Mouse (Mus musculus) cerebellum, adult 2 months (tissue): ENCODE results near the gene Tnxb.
"Not testable (repeated sequence)": the region's sequence is repeated elsewhere in the genome, so short reads cannot be mapped to it uniquely, and the experiment has no call there.

Experiments
- CTCF ChIP-seq: fragments of 200-500 bp; IDR thresholded peaks from 2 replicates; pipeline ENCODE4 v1.5.1; 2011; ENCODE audit warnings: low read depth, mild to moderate bottlenecking, control low read depth, low read length, moderate library complexity, borderline replicate concordance; ENCODE audit not compliant: insufficient read depth
- POLR2A ChIP-seq: fragments of 200-500 bp; IDR thresholded peaks from 2 replicates; pipeline ENCODE4 v1.6.1; 2011; ENCODE audit warnings: low read length, control low read depth, borderline replicate concordance; ENCODE audit not compliant: insufficient read depth

DNA sequence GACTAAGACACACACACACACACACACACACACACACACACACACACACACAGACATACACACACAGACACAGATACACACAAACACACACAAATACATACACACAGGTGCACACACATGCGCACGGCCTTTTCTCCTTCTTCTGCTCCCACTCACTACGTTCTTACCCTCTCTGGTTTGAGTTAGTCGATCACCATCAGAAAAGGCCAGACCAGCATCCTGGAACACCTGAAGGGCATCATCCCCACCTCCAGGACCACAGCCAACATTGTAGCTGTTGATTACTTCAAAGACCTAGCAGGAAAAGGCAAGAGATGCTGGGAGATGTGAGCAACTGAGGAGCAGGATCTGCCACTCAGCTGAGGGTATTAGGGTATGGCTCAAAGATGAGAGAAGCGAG lies 67.1 kb downstream of the Tnxb start:
- not testable (repeated sequence) for TF ChIP-seq CTCF, POLR2A
